In the genomic region with DNA sequence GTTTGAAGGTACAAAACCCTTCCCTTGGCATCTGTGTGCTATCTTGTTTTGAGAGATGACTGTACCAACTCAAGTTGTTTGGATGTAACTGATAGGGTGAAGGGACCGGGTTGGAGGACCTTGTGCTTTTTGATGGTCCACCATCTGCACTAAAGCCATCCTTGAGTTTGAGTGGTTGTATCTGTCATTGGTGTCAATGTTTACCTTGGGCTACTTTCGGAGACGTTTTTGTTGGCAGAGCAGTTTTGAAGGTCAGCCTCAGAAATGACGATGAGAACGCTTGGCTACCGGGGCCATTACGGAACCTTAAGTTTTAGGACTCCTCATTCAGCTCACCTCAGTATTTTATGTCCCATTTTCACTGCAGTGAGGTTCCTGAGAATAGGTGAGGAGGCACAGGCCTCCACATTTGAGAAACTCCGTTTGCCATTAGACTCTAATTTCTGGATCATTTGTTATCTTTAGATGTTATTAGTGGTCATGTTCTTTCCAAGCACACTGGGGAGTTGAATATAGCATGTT, we compare ENCODE assay signal across 8 mouse cellular contexts. TPM values are rescaled to one million over a fixed set of nuclear protein-coding genes. Genes with fewer than 3 reads are reported as not detected.
DNase-seq lines count a peak whose midpoint lies in the region; ATAC-seq and TF ChIP-seq lines count a peak whose summit lies in the region.

No protein-coding gene starts in this region.

- TF ChIP-seq POLR2A in lung, adult 2 months (IDR thresholded peaks at IDR 0.05; ENCODE audit: borderline replicate concordance, extremely low read depth, low read depth, low read length): no peak

- WGBS in lung, adult 2 months: 16% methylated on average over 8 of the region's 8 CpGs
- 72% methylated on average over 8 of the region's 8 CpGs for WGBS in forebrain, embryonic 10.5 days
- 49% methylated on average over 8 of the region's 8 CpGs for WGBS in limb, embryonic 12.5 days
- 34% methylated on average over 8 of the region's 8 CpGs for WGBS in neural tube, embryonic 14.5 days

- ATAC-seq in limb, embryonic 12.5 days (ENCODE audit: insufficient number of reproducible peaks, insufficient read depth, low FRiP score, low TSS enrichment, low read depth): no peak
- no peak for ATAC-seq in neural tube, embryonic 14.5 days (ENCODE audit: low read depth)

- H3K9ac ChIP-seq in limb, embryonic 12.5 days (replicated peaks): peak overlapping the region; percentile 95
- H3K9ac ChIP-seq in neural tube, embryonic 14.5 days (replicated peaks; ENCODE audit: low read depth, low read length): peak overlapping the region; percentile 97

- H3K4me3 ChIP-seq in lung, adult 2 months (replicated peaks; ENCODE audit: extremely low read depth, low read depth, low read length): peak overlapping the region; percentile 54
- peak overlapping the region; percentile 76 for H3K4me3 ChIP-seq in forebrain, embryonic 10.5 days
- H3K4me3 ChIP-seq in limb, embryonic 12.5 days (replicated peaks): peak overlapping the region; percentile 67
- peak overlapping the region; percentile 67 for H3K4me3 ChIP-seq in neural tube, embryonic 14.5 days (ENCODE audit: low read depth, low read length)

- H3K36me3 ChIP-seq in forebrain, embryonic 10.5 days (replicated peaks): peaks cover 32% of the 10 kb centered on the region
- no peaks in the 10 kb centered on the region for H3K36me3 ChIP-seq in limb, embryonic 12.5 days
- no peaks in the 10 kb centered on the region for H3K36me3 ChIP-seq in neural tube, embryonic 14.5 days (ENCODE audit: control insufficient read depth, insufficient read depth, low read length)

- TF ChIP-seq CTCF in lung, adult 2 months (IDR thresholded peaks at IDR 0.05; ENCODE audit: insufficient read depth, low read length): no peak

- DNase-seq in lung, adult 2 months: peak; percentile 12
- DNase-seq in lung, postnatal 25 days (ENCODE audit: low spot score): no peak
- DNase-seq in adrenal gland, postnatal 14 days: peak; percentile 29
- DNase-seq in forebrain, embryonic 10.5 days (ENCODE audit: extremely low spot score, low spot score): no peak
- DNase-seq in MN1 (ENCODE audit: low spot score): no peak
- DNase-seq in ovary, adult 18-20 months (ENCODE audit: low spot score): no peak

- peak overlapping the region; percentile 76 for H3K4me2 ChIP-seq in limb, embryonic 12.5 days
- peak overlapping the region; percentile 53 for H3K4me2 ChIP-seq in neural tube, embryonic 14.5 days (ENCODE audit: low read depth, low read length)

- H3K4me1 ChIP-seq in lung, adult 2 months (ENCODE audit: control insufficient read depth, insufficient read depth, low read length): peaks cover 6% of the 10 kb centered on the region
- peaks cover 19% of the 10 kb centered on the region for H3K4me1 ChIP-seq in forebrain, embryonic 10.5 days
- peaks cover 8% of the 10 kb centered on the region; the same call in 1 of the 2 replicates for H3K4me1 ChIP-seq in limb, embryonic 12.5 days (replicated peaks)
- peaks cover 11% of the 10 kb centered on the region for H3K4me1 ChIP-seq in neural tube, embryonic 14.5 days (ENCODE audit: control insufficient read depth, insufficient read depth, low read length)

- H3K27me3 ChIP-seq in forebrain, embryonic 10.5 days (ENCODE audit: poor library complexity, severe bottlenecking): peaks cover 9% of the 10 kb centered on the region; the same call in 1 of the 2 replicates
- no peaks in the 10 kb centered on the region for H3K27me3 ChIP-seq in limb, embryonic 12.5 days
- H3K27me3 ChIP-seq in neural tube, embryonic 14.5 days (ENCODE audit: control insufficient read depth, insufficient read depth, low read length): no peaks in the 10 kb centered on the region

- H3K27ac ChIP-seq in forebrain, embryonic 10.5 days: peak overlapping the region; percentile 99
- H3K27ac ChIP-seq in limb, embryonic 12.5 days: peak overlapping the region; percentile 99
- H3K27ac ChIP-seq in neural tube, embryonic 14.5 days (ENCODE audit: low read depth, low read length): peak overlapping the region; percentile 100

- H3K9me3 ChIP-seq in forebrain, embryonic 10.5 days: peaks cover 28% of the 10 kb centered on the region
- peaks cover 11% of the 10 kb centered on the region; the same call in 1 of the 2 replicates for H3K9me3 ChIP-seq in limb, embryonic 12.5 days
- H3K9me3 ChIP-seq in neural tube, embryonic 14.5 days (ENCODE audit: control insufficient read depth, low read length): no peaks in the 10 kb centered on the region

RNA-seq across cellular contexts. Expression of gene Zfp280d, which starts 1.4 kb away (rescaled TPM):
- 4.7 and 9.9 TPM in 2 replicates for polyA plus RNA-seq in lung, adult 2 months (2012; rRNA removed)
- total RNA-seq in adrenal gland, postnatal 14 days (2021): 30.0 and 38.0 TPM in 2 replicates
- 47.7 and 53.0 TPM in 2 replicates for polyA plus RNA-seq in forebrain, embryonic 10.5 days (2016; fragmentation: Nextera tagmentation; extraction: Ambion mirVana)
- polyA plus RNA-seq in limb, embryonic 12.5 days (2016; fragmentation: Nextera tagmentation; extraction: Ambion mirVana): 58.1 and 58.9 TPM in 2 replicates
- 60.1 and 62.3 TPM in 2 replicates for polyA plus RNA-seq in neural tube, embryonic 14.5 days (2014; fragmentation: Nextera tagmentation; extraction: Ambion mirVana)

Comparison
In these comparisons a context has a peak if more than half of its experiments do, and no peak if none do; other contexts are left out.
1. DNase-seq: peak in lung, adult 2 months (single experiment) and adrenal gland, postnatal 14 days (single experiment); none in lung, postnatal 25 days (single experiment), forebrain, embryonic 10.5 days (single experiment), MN1 (single experiment) and ovary, adult 18-20 months (single experiment).
2. Peak in every context shown above with its lines, with median percentiles within 50 percentile points of each other: H3K4me3 ChIP-seq and H3K27ac ChIP-seq.